Mouse (Mus musculus) limb, embryonic 12.5 days (tissue): Measurements from ENCODE around the gene Rbm18. TPM values are rescaled to one million over a fixed set of nuclear protein-coding genes. Genes with fewer than 3 reads are reported as not detected.
A peak's percentile ranks its signal among the peaks of the same experiment; 100 is the strongest.
"Not testable (repeated sequence)": the region's sequence is repeated elsewhere in the genome, so short reads cannot be mapped to it uniquely, and the experiment has no call there.

Experiments used
- ATAC-seq: fragments of 200-750 bp; cut with Nextera tagmentation; 2 replicates; pipeline ENCODE4 v1.8.0; 2017; ENCODE audit warnings: low read depth, moderate TSS enrichment; ENCODE audit not compliant: insufficient number of reproducible peaks, insufficient read depth, low FRiP score, low TSS enrichment
- H3K27ac ChIP-seq: fragments of 300-500 bp; sonication (generic); 2 replicates; pipeline ENCODE4 v1.5.1; 2016; ENCODE audit warnings: mild to moderate bottlenecking, moderate library complexity
- H3K27me3 ChIP-seq: fragments of 300-500 bp; sonication (generic); 2 replicates; pipeline ENCODE4 v1.6.1; 2016; ENCODE audit warnings: mild to moderate bottlenecking, moderate library complexity
- H3K36me3 ChIP-seq: fragments of 300-500 bp; sonication (generic); 2 replicates; pipeline ENCODE4 v1.6.1; 2016; ENCODE audit warnings: mild to moderate bottlenecking, moderate library complexity
- H3K4me1 ChIP-seq: fragments of 300-500 bp; sonication (generic); replicated peaks from 2 replicates; pipeline ENCODE4 v1.6.1; 2016
- H3K4me2 ChIP-seq: fragments of 300-500 bp; sonication (generic); 2 replicates; pipeline ENCODE4 v1.6.1; 2016; ENCODE audit warnings: mild to moderate bottlenecking, moderate library complexity
- H3K4me3 ChIP-seq: fragments of 300-500 bp; sonication (generic); replicated peaks from 2 replicates; pipeline ENCODE4 v1.5.1; 2016; ENCODE audit warnings: mild to moderate bottlenecking
- H3K9ac ChIP-seq: fragments of 300-500 bp; sonication (generic); replicated peaks from 2 replicates; pipeline ENCODE4 v1.6.1; 2016; ENCODE audit warnings: mild to moderate bottlenecking, moderate library complexity
- H3K9me3 ChIP-seq: fragments of 300-500 bp; sonication (generic); 2 replicates; pipeline ENCODE4 v1.6.1; 2016; ENCODE audit warnings: mild to moderate bottlenecking, moderate library complexity
- WGBS: fragments of 180-500 bp; shearing (Covaris S2); methylation state at CpG from one replicate; pipeline ENCODE4 v1.1.7; 2016; 5-methylcytosine and 5-hydroxymethylcytosine counted together
- polyA plus RNA-seq: library from polyadenylated mRNA; unstranded; fragments of >200 nt; fragmentation: Nextera tagmentation; extraction: Ambion mirVana; gene quantifications from 2 replicates; pipeline ENCODE4 v1.2.1, GENCODE M21; 2016

Gene Rbm18
- polyA plus RNA-seq, 1 experiment from 2014 or later = 95.6 TPM

- Histone ChIP-seq H3K27ac (no peak overlapping the region), H3K36me3 (peaks cover 41% of the 10 kb centered on the region), H3K9me3 (no peaks in the 10 kb centered on the region), H3K4me3 (no peak overlapping the region), H3K4me1 (0 out of 2 replicates have a peak, but pooled peaks cover 5% of the 10 kb centered on the region), H3K27me3 (no peaks in the 10 kb centered on the region), H3K9ac (no peak overlapping the region), H3K4me2 (no peak overlapping the region)
- no peak for ATAC-seq
- WGBS = 92% methylated on average over 1 of the region's 1 CpGs
These were observed 20.9 kb upstream of the Rbm18 start for GRCm38 (mm10) chr2:36157461-36157860.

- not testable (repeated sequence) for ATAC-seq
- WGBS = 96% methylated on average over 4 of the region's 4 CpGs
- peaks cover 36% of the 10 kb centered on the region for H3K36me3 ChIP-seq
These were observed 15.8 kb upstream of the Rbm18 start for GRCm38 (mm10) chr2:36152401-36152800.

GRCm38 (mm10) chr2:36148876-36149365 lies 12.3 kb upstream of the Rbm18 start:
- no peak overlapping the region for H3K4me3 ChIP-seq
- H3K4me1 ChIP-seq = 0 out of 2 replicates have a peak, but pooled peaks cover 5% of the 10 kb centered on the region
- no peak for ATAC-seq
- no peak overlapping the region for H3K4me2 ChIP-seq
- peaks cover 18% of the 10 kb centered on the region for H3K36me3 ChIP-seq
- H3K27ac ChIP-seq = no peak overlapping the region
- no peaks in the 10 kb centered on the region for H3K27me3 ChIP-seq
- 64% methylated on average over 7 of the region's 7 CpGs for WGBS
- H3K9me3 ChIP-seq = no peaks in the 10 kb centered on the region
- H3K9ac ChIP-seq = no peak overlapping the region

More at GRCm38 (mm10) chr2:36152401-36152800, 15.8 kb upstream of the Rbm18 start:
- not testable (repeated sequence) for H3K4me2 ChIP-seq, H3K9ac ChIP-seq, H3K9me3 ChIP-seq, H3K27me3 ChIP-seq, H3K4me1 ChIP-seq, H3K27ac ChIP-seq, H3K4me3 ChIP-seq

GRCm38 (mm10) chr2:36139096-36139495 lies 2.5 kb upstream of the Rbm18 start:
- WGBS = 76% methylated on average over 2 of the region's 2 CpGs
- H3K4me2 ChIP-seq = no peak overlapping the region
- ATAC-seq = no peak

GRCm38 (mm10) chr2:36135887-36136286 lies 686 bp downstream of the Rbm18 start:
- Histone ChIP-seq H3K27me3 (no peaks in the 10 kb centered on the region), H3K4me3 (peak overlapping the region; percentile 76), H3K36me3 (peaks cover 34% of the 10 kb centered on the region), H3K9me3 (no peaks in the 10 kb centered on the region), H3K4me2 (peak overlapping the region; percentile 73), H3K4me1 (peaks cover 10% of the 10 kb centered on the region; the same call in 1 of the 2 replicates), H3K27ac (peak overlapping the region; percentile 76; the same call in 1 of the 2 replicates), H3K9ac (peak overlapping the region; percentile 75)
- WGBS = 1% methylated on average over 4 of the region's 4 CpGs
- ATAC-seq = no peak

More at GRCm38 (mm10) chr2:36139096-36139495, 2.5 kb upstream of the Rbm18 start:
- Histone ChIP-seq H3K36me3 (peaks cover 18% of the 10 kb centered on the region; the same call in 1 of the 2 replicates), H3K27ac (no peak overlapping the region), H3K9ac (no peak overlapping the region), H3K4me1 (peaks cover 10% of the 10 kb centered on the region; the same call in 1 of the 2 replicates), H3K27me3 (no peaks in the 10 kb centered on the region), H3K4me3 (no peak overlapping the region), H3K9me3 (no peaks in the 10 kb centered on the region)

- Histone ChIP-seq H3K4me3 (no peak overlapping the region), H3K9ac (no peak overlapping the region), H3K27ac (no peak overlapping the region), H3K4me2 (no peak overlapping the region), H3K27me3 (no peaks in the 10 kb centered on the region), H3K36me3 (peaks cover 85% of the 10 kb centered on the region), H3K4me1 (no peaks in the 10 kb centered on the region), H3K9me3 (no peaks in the 10 kb centered on the region)
- ATAC-seq = no peak
- WGBS = 65% methylated on average over 3 of the region's 3 CpGs
These were observed 7.5 kb downstream of the Rbm18 start for GRCm38 (mm10) chr2:36129051-36129450.

GRCm38 (mm10) chr2:36127973-36128372 lies 8.6 kb downstream of the Rbm18 start:
- H3K36me3 ChIP-seq = peaks cover 85% of the 10 kb centered on the region
- no peaks in the 10 kb centered on the region for H3K9me3 ChIP-seq
- H3K4me2 ChIP-seq = no peak overlapping the region
- no peaks in the 10 kb centered on the region for H3K27me3 ChIP-seq
- H3K9ac ChIP-seq = no peak overlapping the region
- WGBS = 76% methylated on average over 4 of the region's 4 CpGs
- H3K4me1 ChIP-seq = no peaks in the 10 kb centered on the region
- no peak overlapping the region for H3K27ac ChIP-seq
- ATAC-seq = no peak
- no peak overlapping the region for H3K4me3 ChIP-seq

GRCm38 (mm10) chr2:36126795-36127429 lies 9.7 kb downstream of the Rbm18 start:
- H3K9me3 ChIP-seq = no peaks in the 10 kb centered on the region
- no peak overlapping the region for H3K27ac ChIP-seq
- H3K4me1 ChIP-seq = no peaks in the 10 kb centered on the region
- H3K4me3 ChIP-seq = no peak overlapping the region
- peaks cover 85% of the 10 kb centered on the region for H3K36me3 ChIP-seq
- WGBS = 92% methylated on average over 9 of the region's 9 CpGs
- no peaks in the 10 kb centered on the region for H3K27me3 ChIP-seq
- H3K9ac ChIP-seq = no peak overlapping the region
- no peak overlapping the region for H3K4me2 ChIP-seq
- no peak for ATAC-seq

- no peak overlapping the region for H3K9ac ChIP-seq
- H3K9me3 ChIP-seq = no peaks in the 10 kb centered on the region
- H3K4me2 ChIP-seq = no peak overlapping the region
- ATAC-seq = no peak
- H3K27me3 ChIP-seq = peaks cover 40% of the 10 kb centered on the region
- H3K27ac ChIP-seq = no peak overlapping the region
- WGBS = 77% methylated on average over 3 of the region's 3 CpGs
- no peak overlapping the region for H3K4me3 ChIP-seq
- no peaks in the 10 kb centered on the region for H3K4me1 ChIP-seq
- H3K36me3 ChIP-seq = peaks cover 24% of the 10 kb centered on the region
These were observed 23.9 kb downstream of the Rbm18 start for GRCm38 (mm10) chr2:36112632-36113031.

GRCm38 (mm10) chr2:36108615-36109014 lies 28.0 kb downstream of the Rbm18 start:
- Histone ChIP-seq H3K9me3 (no peaks in the 10 kb centered on the region), H3K4me2 (no peak overlapping the region), H3K4me1 (peaks cover 21% of the 10 kb centered on the region), H3K9ac (no peak overlapping the region), H3K36me3 (no peaks in the 10 kb centered on the region), H3K27ac (no peak overlapping the region), H3K4me3 (no peak overlapping the region), H3K27me3 (peaks cover 80% of the 10 kb centered on the region)
- 4% methylated on average over 7 of the region's 7 CpGs for WGBS
- no peak for ATAC-seq

GRCm38 (mm10) chr2:36104956-36105741 lies 31.4 kb downstream of the Rbm18 start, which contains the start of gene Lhx6:
Gene Lhx6 (minus strand): TSS chr2:36105408.
- 1% methylated on average over 56 of the region's 58 CpGs for WGBS

More at GRCm38 (mm10) chr2:36104956-36105741, 31.4 kb downstream of the Rbm18 start, which contains the start of gene Lhx6:
- peak within 1 kb of the TSS; percentile 40 for H3K4me3 ChIP-seq
- no peak within 1 kb of the TSS for H3K27ac ChIP-seq
- no peaks in the 10 kb centered on the region for H3K9me3 ChIP-seq
- peaks cover 40% of the 10 kb centered on the region for H3K4me1 ChIP-seq
- no peak for ATAC-seq
- no peaks in the 10 kb centered on the region for H3K36me3 ChIP-seq
- peaks cover 100% of the 10 kb centered on the region for H3K27me3 ChIP-seq
- H3K4me2 ChIP-seq = peak within 1 kb of the TSS; percentile 68
- peak within 1 kb of the TSS; percentile 31; the same call in 1 of the 2 replicates for H3K9ac ChIP-seq
